Comparison of ENCODE assay signal across 18 mouse cellular contexts in genomic region chr7:129340096-129340495, GRCm38 (mm10).
"Had no signal": no experiment of that assay in that cellular context is flagged by ENCODE, and none has a peak within 500 bp of the region (broad histone marks: within the 10 kb centered on the region; RNA-seq: fewer than 3 reads in every experiment).

No protein-coding gene starts in this region.

- H3K4me3 ChIP-seq: midbrain, embryonic 10.5 days; midbrain, embryonic 12.5 days; midbrain, embryonic 15.5 days; myocyte; neural tube, embryonic 13.5 days; neural tube, embryonic 15.5 days had no signal

- H3K27me3 ChIP-seq: midbrain, embryonic 12.5 days; midbrain, embryonic 15.5 days; neural tube, embryonic 13.5 days; neural tube, embryonic 15.5 days had no signal

- H3K27ac ChIP-seq: midbrain, embryonic 10.5 days; midbrain, embryonic 12.5 days; midbrain, embryonic 15.5 days; neural tube, embryonic 13.5 days; neural tube, embryonic 15.5 days had no signal

- H3K36me3 ChIP-seq: midbrain, embryonic 10.5 days; midbrain, embryonic 12.5 days; midbrain, embryonic 15.5 days; neural tube, embryonic 13.5 days; neural tube, embryonic 15.5 days had no signal

- H3K9me3 ChIP-seq: midbrain, embryonic 10.5 days; midbrain, embryonic 15.5 days; neural tube, embryonic 15.5 days had no signal

- H3K9ac ChIP-seq: lung, embryonic 14.5 days; midbrain, embryonic 12.5 days; midbrain, embryonic 15.5 days; neural tube, embryonic 13.5 days; neural tube, embryonic 15.5 days had no signal

- ATAC-seq: midbrain, embryonic 15.5 days had no signal

- H3K4me2 ChIP-seq: lung, embryonic 14.5 days; midbrain, embryonic 12.5 days; midbrain, embryonic 15.5 days; neural tube, embryonic 13.5 days; neural tube, embryonic 15.5 days had no signal

- DNase-seq: lung, adult 18-20 months; lung, embryonic 14.5 days; lung, postnatal 10 days; lung, postnatal 4 days; retina, postnatal 1 day; right cerebral cortex, adult 18-20 months; right cerebral cortex, postnatal 25 days; right cerebral cortex, postnatal 4 days; spleen, adult 18-20 months; thymus, adult 18-20 months; thymus, postnatal 14 days; thymus, postnatal 36 days had no signal

- H3K4me1 ChIP-seq: midbrain, embryonic 10.5 days; midbrain, embryonic 12.5 days; midbrain, embryonic 15.5 days; neural tube, embryonic 13.5 days; neural tube, embryonic 15.5 days had no signal
